Mouse (Mus musculus) forebrain, embryonic 10.5 days (tissue): ENCODE measurements around the gene Dmc1. TPM values are rescaled to one million over a fixed set of nuclear protein-coding genes. Genes with fewer than 3 reads are reported as not detected.
A peak's percentile ranks its signal among the peaks of the same experiment; 100 is the strongest.

ENCODE experiments used
- DNase-seq: peaks from one replicate; pipeline ENCODE4 v3.0.0-alpha.2; 2017; ENCODE audit warnings: low spot score; ENCODE audit errors: extremely low spot score
- H3K27ac ChIP-seq: fragments of 300-500 bp; sonication (generic); 2 replicates; pipeline ENCODE4 v1.5.1; 2016; ENCODE audit warnings: mild to moderate bottlenecking
- H3K27me3 ChIP-seq: fragments of 300-500 bp; sonication (generic); 2 replicates; pipeline ENCODE4 v1.6.1; 2016; ENCODE audit warnings: mild to moderate bottlenecking; ENCODE audit not compliant: poor library complexity, severe bottlenecking
- H3K36me3 ChIP-seq: fragments of 300-500 bp; sonication (generic); replicated peaks from 2 replicates; pipeline ENCODE4 v1.6.1; 2016; ENCODE audit warnings: mild to moderate bottlenecking, moderate library complexity
- H3K4me1 ChIP-seq: fragments of 300-500 bp; sonication (generic); 2 replicates; pipeline ENCODE4 v1.6.1; 2016
- H3K4me3 ChIP-seq: fragments of 300-500 bp; sonication (generic); 2 replicates; pipeline ENCODE4 v1.5.1; 2016; ENCODE audit warnings: mild to moderate bottlenecking, moderate library complexity
- H3K9me3 ChIP-seq: fragments of 300-500 bp; sonication (generic); 2 replicates; pipeline ENCODE4 v1.6.1; 2016; ENCODE audit warnings: mild to moderate bottlenecking, moderate library complexity
- WGBS: fragments of 180-500 bp; shearing (Covaris S2); methylation state at CpG from one replicate; pipeline ENCODE4 v1.1.7; 2016; 5-methylcytosine and 5-hydroxymethylcytosine counted together
- polyA plus RNA-seq: library from polyadenylated mRNA; unstranded; fragments of >200 nt; fragmentation: Nextera tagmentation; extraction: Ambion mirVana; gene quantifications from 2 replicates; pipeline ENCODE4 v1.2.1, GENCODE M21; 2016

The Dmc1 gene
- 1.2 and 1.8 TPM in 2 replicates for polyA plus RNA-seq

DNA sequence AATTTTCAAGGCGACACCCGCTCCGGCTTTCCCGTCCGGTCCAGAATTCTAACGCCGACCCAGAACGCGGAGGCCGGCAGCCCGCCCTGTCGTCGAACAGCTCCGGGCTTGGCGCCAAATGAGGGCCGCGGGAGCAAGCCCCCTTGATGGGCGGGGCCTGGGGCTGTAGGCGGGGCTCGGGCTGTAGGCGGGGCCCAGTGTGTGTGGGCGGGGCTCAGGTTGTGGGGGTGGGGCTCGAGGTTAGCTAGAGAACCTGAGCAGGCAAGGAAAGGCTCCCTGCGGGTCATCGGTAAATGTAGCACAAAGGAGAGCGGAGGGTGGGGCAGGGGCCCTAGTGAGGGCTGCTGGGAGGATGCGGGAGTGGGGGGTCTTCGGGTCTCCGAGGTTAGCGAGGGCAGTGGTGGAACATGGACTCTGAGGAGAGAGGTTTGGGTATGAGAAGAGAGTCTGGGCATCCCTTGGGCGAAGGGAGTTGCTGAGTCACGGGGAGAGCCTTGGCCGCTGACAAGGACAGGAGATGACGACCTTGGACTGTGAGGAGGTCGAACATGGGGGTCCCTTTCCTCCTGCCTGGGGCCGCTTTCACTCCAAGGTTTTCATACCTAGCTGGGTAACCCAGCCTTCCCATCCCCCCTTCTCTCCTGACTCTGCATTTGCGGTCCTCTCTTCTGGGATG is at the start of gene Dmc1:
Dmc1 (minus strand) TSS at position 120 of the 676 bp plus-strand sequence.
- 12% methylated on average over 37 of the region's 37 CpGs for WGBS
- H3K9me3 ChIP-seq: peaks cover 6% of the 10 kb centered on the region
- peak within 1 kb of the TSS; percentile 45 for H3K4me3 ChIP-seq
- H3K27ac ChIP-seq: peak within 1 kb of the TSS; percentile 51; the same call in 1 of the 2 replicates
- peak; percentile 64 for DNase-seq
- peaks cover 11% of the 10 kb centered on the region for H3K4me1 ChIP-seq
- H3K27me3 ChIP-seq: peaks cover 32% of the 10 kb centered on the region
- H3K36me3 ChIP-seq: 0 out of 2 replicates have a peak, but pooled peaks cover 2% of the 10 kb centered on the region

DNA sequence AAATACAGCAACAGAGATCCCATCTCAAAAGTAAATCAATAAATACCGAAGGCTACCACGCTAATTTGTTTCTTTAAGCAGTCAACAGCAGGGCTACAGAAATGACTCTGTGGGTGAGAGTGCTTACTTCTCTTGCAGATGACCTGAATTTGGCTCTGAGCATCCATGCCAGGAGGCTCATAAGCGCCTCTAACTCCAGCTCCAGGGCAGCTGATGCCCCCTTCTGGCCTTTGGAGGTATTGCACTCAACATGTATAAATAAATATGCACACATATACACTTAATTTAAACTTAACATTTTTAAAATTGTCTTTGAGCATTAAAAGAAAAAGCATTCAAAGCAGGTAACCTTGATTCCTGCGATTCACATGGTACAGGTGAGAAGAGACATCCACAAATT is 46.6 kb upstream of the Dmc1 start:
- Histone ChIP-seq H3K9me3 (no peaks in the 10 kb centered on the region), H3K27ac (no peak overlapping the region), H3K4me1 (no peaks in the 10 kb centered on the region), H3K36me3 (peaks cover 33% of the 10 kb centered on the region), H3K4me3 (no peak overlapping the region), H3K27me3 (no peaks in the 10 kb centered on the region)
- WGBS: 75% methylated on average over 4 of the region's 4 CpGs
- no peak for DNase-seq

DNA sequence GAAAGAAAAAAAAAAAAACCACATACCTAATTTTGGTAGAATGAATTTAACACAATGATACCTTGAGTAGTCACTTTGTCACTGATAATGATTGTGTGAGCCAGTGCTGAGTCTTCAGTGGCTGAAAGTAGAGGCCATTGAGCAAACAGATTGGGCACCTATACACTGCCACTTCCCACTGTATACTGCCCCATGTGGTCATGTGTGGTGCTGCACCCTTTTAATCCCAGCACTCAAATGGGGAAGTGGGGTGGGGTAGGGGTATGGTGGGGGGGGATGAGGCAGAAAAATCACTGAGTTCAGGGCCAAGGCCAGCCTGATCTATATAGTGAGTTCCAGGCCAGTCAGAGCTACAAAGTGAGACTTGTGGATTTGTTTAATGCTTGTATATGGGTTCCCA is 45.7 kb upstream of the Dmc1 start:
- no peak overlapping the region for H3K4me3 ChIP-seq
- H3K4me1 ChIP-seq: no peaks in the 10 kb centered on the region
- DNase-seq: no peak
- H3K36me3 ChIP-seq: peaks cover 33% of the 10 kb centered on the region
- no peaks in the 10 kb centered on the region for H3K27me3 ChIP-seq
- H3K9me3 ChIP-seq: no peaks in the 10 kb centered on the region
- no peak overlapping the region for H3K27ac ChIP-seq

DNA sequence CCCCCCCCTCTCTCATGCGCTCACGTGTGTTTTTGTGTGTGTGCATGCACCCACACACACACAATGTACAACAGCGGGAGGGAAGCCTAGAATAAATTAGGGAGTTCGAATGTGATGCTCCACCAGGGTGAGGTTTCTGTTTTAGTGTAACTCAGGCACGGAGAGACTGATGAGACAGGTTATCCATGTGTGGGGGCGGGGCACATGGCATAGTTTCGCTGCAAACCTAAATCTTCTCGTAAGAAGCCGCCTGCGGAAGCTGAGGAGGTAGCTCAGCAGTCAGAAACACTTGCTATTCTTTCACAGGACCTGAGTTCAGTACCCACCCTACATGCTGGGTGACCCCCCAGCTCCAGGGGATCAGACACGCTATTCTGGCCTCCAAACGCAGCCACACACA is 43.2 kb upstream of the Dmc1 start:
- no peak overlapping the region for H3K27ac ChIP-seq
- no peaks in the 10 kb centered on the region for H3K9me3 ChIP-seq
- no peak overlapping the region for H3K4me3 ChIP-seq
- H3K36me3 ChIP-seq: peaks cover 38% of the 10 kb centered on the region
- 89% methylated on average over 12 of the region's 12 CpGs for WGBS
- H3K27me3 ChIP-seq: no peaks in the 10 kb centered on the region
- DNase-seq: no peak
- H3K4me1 ChIP-seq: no peaks in the 10 kb centered on the region

DNA sequence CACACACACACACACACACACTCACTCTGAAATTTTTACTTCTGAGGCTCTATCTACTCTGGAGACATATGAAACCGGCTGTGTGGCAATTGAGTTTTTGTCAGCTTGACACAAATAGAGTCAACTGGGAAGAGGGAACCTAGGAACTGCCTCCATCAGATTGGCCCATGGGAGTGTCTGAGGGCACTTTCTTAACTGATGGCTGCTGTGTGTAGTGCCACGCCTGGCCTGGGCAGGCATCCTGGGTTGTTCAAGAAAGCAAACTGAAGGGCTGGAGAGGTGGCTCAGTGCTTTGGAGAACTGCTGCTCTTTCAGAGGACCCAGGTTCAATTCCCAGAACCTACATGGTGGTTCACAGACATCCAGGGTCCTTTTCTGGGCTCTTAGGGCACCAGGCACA is 40.6 kb upstream of the Dmc1 start:
- no peak overlapping the region for H3K27ac ChIP-seq
- H3K4me3 ChIP-seq: no peak overlapping the region
- H3K27me3 ChIP-seq: no peaks in the 10 kb centered on the region
- H3K4me1 ChIP-seq: no peaks in the 10 kb centered on the region
- no peaks in the 10 kb centered on the region for H3K9me3 ChIP-seq
- H3K36me3 ChIP-seq: peaks cover 45% of the 10 kb centered on the region
- WGBS: 87% methylated on average over 2 of the region's 2 CpGs
- DNase-seq: no peak

DNA sequence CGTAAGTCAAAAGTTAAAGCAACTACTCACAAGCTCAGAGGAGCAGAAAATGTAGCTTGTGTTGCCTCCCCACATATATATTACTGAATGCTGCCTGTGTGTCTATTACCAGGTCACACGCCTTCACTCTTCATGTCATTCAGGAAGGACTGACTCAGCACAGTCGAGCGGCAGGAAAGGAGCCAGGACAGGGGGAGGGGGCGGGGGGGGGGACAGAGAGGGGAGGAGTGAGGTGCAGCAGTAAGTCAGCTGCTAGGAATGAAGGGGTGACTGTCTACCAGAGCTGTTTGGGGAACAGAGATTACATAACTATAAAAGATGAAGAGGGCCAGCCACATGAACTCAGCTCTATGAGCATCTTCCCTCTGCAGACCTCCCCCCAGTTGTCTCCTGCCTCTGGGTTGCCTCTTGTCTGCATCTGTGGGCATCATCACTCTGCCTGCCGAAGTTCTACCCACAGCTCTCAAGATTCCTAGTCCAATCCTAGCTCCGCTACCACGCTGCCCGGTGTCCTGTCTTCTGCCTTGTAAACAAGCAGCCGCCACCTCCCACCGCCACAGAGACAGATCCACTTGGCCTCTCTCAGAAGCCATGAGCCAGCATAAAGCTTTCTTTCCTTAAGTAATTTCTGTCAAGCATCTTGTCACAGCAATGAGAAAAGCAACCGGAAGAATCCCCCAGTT is 36.4 kb upstream of the Dmc1 start:
- Histone ChIP-seq H3K9me3 (no peaks in the 10 kb centered on the region), H3K4me1 (no peaks in the 10 kb centered on the region), H3K4me3 (no peak overlapping the region), H3K27me3 (no peaks in the 10 kb centered on the region), H3K36me3 (peaks cover 45% of the 10 kb centered on the region), H3K27ac (no peak overlapping the region)
- 87% methylated on average over 12 of the region's 12 CpGs for WGBS
- DNase-seq: no peak

DNA sequence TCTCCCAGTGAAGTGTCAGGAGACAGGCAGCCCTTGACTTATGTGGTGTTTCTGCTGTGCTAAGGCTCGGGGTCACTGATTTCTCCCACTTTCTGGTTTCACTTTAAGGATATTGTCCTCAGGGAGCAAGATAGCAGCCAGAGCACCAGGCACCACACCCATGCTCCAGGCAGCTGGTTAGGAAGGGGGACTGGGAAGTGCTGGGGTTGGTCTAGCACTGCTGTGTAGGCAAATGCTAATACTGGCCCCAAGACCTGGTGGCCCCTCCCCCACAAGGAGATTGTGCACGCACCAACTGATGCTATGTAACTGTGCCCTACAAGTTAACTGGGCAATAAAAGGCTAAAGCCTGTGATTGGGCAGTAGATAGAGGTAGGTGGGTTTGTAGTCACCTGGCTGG is 25.6 kb upstream of the Dmc1 start:
- no peaks in the 10 kb centered on the region for H3K27me3 ChIP-seq
- H3K27ac ChIP-seq: no peak overlapping the region
- DNase-seq: no peak
- no peaks in the 10 kb centered on the region for H3K9me3 ChIP-seq
- H3K4me1 ChIP-seq: no peaks in the 10 kb centered on the region
- no peak overlapping the region for H3K4me3 ChIP-seq
- 83% methylated on average over 2 of the region's 2 CpGs for WGBS
- H3K36me3 ChIP-seq: peaks cover 83% of the 10 kb centered on the region

DNA sequence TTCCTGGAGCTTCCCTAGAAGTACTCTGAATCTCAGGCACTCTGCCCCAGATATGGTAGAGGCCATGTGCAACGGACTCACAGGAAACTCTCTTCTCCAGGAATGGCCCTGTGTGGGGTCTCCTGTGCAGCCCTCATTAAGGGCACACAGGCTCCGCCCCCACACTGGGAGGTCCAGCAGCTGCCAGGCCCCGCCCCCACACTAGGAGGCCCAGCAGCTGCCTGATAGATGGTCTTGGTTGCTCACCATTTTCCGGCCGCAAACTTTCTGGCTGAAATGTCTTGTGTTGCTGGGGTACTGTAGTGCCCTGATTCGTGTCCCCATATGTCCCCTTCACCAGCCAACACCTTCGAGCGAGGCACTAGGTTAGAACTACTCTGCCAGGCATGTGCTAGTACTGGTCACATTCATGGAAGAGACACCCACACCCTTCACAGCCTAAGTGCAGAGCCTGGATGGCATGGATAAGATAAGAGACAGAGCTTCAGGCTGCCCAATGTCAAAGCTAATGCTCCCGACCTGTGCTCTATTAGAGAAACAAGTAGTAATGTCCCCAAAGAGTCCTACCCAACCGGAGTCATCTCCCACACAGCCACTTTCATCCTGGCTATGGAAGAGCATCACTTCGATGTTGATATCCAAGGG is 15.0 kb upstream of the Dmc1 start:
- peaks cover 84% of the 10 kb centered on the region for H3K36me3 ChIP-seq

DNA sequence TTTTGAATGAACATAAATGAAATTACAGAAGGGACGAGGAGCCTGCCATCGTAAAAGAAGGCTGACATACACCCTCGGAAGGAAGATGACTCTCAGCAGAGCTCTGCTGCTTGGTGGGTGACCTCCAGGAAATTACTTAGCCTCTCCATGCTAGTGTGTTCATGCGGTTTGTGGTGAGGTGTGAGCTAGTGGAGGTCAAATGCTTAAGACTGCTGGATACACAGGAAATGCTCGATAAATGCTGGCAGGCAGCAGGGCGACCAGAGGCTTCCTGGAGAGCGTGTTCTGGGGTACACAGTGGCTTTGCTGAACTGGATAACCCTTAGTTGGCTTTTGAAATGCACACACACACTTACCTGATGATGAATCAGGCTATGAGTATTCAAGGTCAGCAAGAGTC is 13.5 kb upstream of the Dmc1 start:
- Histone ChIP-seq H3K4me1 (no peaks in the 10 kb centered on the region), H3K36me3 (peaks cover 79% of the 10 kb centered on the region), H3K4me3 (no peak overlapping the region), H3K27ac (no peak overlapping the region), H3K9me3 (no peaks in the 10 kb centered on the region), H3K27me3 (no peaks in the 10 kb centered on the region)
- DNase-seq: no peak
- WGBS: 90% methylated on average over 7 of the region's 7 CpGs

More for the DNA sequence above, 15.0 kb upstream of the Dmc1 start:
- 86% methylated on average over 11 of the region's 11 CpGs for WGBS
- no peaks in the 10 kb centered on the region for H3K4me1 ChIP-seq
- H3K9me3 ChIP-seq: no peaks in the 10 kb centered on the region
- no peak overlapping the region for H3K4me3 ChIP-seq
- no peak for DNase-seq
- no peaks in the 10 kb centered on the region for H3K27me3 ChIP-seq
- no peak overlapping the region for H3K27ac ChIP-seq

DNA sequence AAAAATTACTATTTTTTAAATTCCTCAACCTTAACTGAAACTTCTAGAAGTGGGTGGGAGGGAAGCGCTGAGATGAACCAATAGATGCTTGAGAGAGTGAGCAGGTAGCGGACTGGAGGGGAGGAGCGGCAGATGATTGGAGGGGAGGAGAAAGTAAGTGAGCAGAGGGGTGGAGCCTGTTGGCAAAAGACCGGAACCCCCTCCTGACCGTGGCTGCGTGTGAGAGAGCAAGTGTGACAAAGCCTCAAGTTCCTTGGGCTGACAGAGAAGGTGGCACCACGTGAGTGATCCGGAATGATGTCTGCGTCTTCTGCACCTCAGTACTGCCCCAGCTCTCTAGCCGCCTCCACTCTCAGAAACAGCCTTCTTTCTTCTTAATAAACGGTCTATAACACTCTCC is 12.2 kb upstream of the Dmc1 start:
- H3K36me3 ChIP-seq: peaks cover 79% of the 10 kb centered on the region
- no peak overlapping the region for H3K27ac ChIP-seq
- no peaks in the 10 kb centered on the region for H3K27me3 ChIP-seq
- no peaks in the 10 kb centered on the region for H3K4me1 ChIP-seq
- DNase-seq: no peak
- no peak overlapping the region for H3K4me3 ChIP-seq
- no peaks in the 10 kb centered on the region for H3K9me3 ChIP-seq
- WGBS: 81% methylated on average over 11 of the region's 11 CpGs

DNA sequence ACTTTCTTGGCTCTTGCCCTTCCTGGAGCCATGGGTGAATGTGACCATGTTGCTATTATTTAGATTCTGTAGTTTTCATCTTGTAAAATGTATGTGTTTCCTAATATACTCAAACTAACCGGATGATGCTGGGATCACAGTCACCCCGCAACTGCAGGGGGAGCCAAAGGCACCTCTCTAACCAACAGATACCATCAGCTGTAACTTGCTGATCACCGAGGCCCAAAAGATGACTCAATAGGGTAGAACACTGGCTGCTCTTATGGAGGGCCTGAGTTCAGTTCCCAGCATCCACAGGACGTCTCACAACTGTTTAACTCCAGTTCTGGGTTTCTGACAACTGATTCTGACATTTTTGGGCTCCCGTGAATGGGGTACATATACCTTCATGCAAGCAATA is 11.8 kb upstream of the Dmc1 start:
- Histone ChIP-seq H3K27ac (no peak overlapping the region), H3K36me3 (peaks cover 77% of the 10 kb centered on the region), H3K4me1 (no peaks in the 10 kb centered on the region), H3K27me3 (no peaks in the 10 kb centered on the region), H3K4me3 (no peak overlapping the region), H3K9me3 (no peaks in the 10 kb centered on the region)
- WGBS: 83% methylated on average over 5 of the region's 5 CpGs
- no peak for DNase-seq

DNA sequence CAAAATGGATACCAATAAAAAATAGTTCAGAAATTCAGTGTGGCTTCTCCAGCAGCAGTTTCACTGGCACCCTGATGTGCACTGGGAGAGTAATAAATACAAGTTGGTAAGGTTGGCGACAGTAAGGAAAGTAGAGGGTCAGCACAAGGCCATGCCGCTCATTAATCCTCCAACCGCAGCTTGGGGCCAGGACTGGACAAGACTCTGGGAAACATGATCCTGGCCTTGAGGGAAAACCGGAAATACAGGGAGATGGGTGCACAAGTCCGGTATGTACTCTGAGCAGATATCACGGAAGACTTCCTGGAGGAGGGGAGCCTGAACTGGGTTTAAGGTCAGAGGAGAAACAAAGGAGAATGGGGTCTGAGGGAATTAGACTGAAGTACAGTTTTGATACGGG is 10.6 kb upstream of the Dmc1 start:
- Histone ChIP-seq H3K4me1 (no peaks in the 10 kb centered on the region), H3K36me3 (peaks cover 74% of the 10 kb centered on the region), H3K4me3 (no peak overlapping the region), H3K27me3 (no peaks in the 10 kb centered on the region), H3K9me3 (peaks cover 2% of the 10 kb centered on the region; the same call in 1 of the 2 replicates), H3K27ac (no peak overlapping the region)
- no peak for DNase-seq
- 88% methylated on average over 7 of the region's 7 CpGs for WGBS

DNA sequence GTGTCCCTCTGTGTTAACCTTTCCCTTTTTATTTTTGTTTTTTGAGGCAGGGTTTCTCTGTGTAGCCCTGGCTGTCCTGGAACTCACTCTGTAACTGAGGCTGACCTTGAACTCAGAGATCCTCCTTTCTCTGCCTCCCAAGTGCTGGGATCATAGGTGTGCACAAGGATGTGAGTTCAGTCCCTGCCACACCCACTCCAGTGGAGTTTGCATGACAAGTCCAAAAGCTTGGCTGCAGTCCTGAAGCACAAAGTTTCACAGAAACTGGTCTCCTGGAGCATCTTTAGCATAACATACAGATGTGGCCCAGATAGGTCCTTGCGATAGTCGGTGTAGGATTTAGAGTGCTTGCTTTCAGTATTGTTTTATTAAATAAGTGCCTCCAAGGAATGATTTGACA is 4.3 kb upstream of the Dmc1 start:
- Histone ChIP-seq H3K36me3 (peaks cover 27% of the 10 kb centered on the region), H3K27ac (no peak overlapping the region), H3K27me3 (peaks cover 18% of the 10 kb centered on the region), H3K9me3 (peaks cover 11% of the 10 kb centered on the region), H3K4me1 (peaks cover 11% of the 10 kb centered on the region), H3K4me3 (no peak overlapping the region)
- no peak for DNase-seq
- WGBS: 92% methylated on average over 2 of the region's 2 CpGs
